Mouse (Mus musculus) liver, adult 2 months (tissue): ENCODE data around the gene Nbas.

Experiments
- CTCF ChIP-seq: fragments of 200-500 bp; IDR thresholded peaks from 2 replicates; pipeline ENCODE4 v1.5.1; 2011; ENCODE audit warnings: low read depth, low read length, control low read depth
- POLR2A ChIP-seq: fragments of 200-500 bp; IDR thresholded peaks from 2 replicates; pipeline ENCODE4 v1.6.1; 2011; ENCODE audit warnings: low read length, control low read depth; ENCODE audit not compliant: insufficient read depth; ENCODE audit errors: extremely low read depth

GRCm38 (mm10) chr12:13358849-13359248, 89.9 kb downstream of the Nbas start:
- TF ChIP-seq CTCF (no peak), POLR2A (no peak)
